Mouse (Mus musculus): ENCODE results near the gene Gm15294.

Gene Gm15294

DNA sequence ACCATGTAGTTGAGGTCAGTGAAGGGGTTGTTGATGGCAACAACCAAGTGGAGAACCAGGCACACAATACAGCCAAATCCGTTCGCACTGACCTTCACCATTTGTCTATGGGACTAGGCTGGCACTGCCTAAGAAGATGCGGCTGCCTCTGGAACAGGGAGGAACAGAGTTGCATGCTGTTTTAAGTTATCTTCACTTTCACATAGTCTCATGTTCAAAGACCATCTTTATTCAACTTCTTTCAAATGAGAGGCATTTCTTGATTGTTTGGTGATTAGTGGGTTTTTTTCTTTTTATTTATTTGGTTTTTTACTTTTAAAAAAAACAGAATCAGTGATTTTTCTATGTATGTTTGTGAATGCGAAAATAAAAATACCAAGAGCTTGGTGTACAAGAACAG lies at the start of gene Gm15294:
Gene Gm15294, minus strand, starts transcription at position 101 of the 400 bp plus-strand sequence.
- no peak for DNase-seq

DNA sequence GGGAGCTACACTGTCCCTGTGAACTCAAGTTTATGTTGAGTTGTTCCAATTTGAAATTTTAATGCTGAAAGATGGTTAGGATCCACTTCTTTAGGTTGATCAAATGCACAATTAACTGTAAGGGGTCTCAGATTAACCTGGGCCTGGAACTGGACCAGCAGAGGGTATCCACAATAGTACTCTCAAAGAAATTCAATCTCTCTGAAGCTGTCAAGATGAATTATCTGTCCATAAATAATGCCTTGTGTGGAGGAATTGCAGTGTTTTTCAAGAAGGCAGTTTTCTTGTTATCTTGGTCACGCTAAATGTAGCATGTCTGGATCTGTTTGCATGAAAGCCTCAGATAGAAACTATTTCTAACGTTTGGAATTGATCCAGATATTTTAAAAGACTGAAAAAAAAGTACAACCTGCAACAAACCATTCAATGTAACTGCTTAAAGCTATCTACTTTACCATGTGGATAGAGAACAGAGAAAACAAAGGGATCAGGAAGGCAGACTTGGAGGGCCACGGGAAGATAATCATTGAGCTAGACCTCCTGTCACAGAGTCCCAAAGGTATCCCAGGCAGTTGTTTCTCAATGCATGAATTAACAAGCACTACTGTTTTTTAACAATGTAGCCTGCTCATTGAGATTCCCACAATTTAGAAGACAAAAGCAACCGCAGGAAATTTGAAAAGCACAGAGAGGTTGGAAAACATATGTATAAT lies 9.5 kb upstream of the Gm15294 start:
- no peak for DNase-seq

DNA sequence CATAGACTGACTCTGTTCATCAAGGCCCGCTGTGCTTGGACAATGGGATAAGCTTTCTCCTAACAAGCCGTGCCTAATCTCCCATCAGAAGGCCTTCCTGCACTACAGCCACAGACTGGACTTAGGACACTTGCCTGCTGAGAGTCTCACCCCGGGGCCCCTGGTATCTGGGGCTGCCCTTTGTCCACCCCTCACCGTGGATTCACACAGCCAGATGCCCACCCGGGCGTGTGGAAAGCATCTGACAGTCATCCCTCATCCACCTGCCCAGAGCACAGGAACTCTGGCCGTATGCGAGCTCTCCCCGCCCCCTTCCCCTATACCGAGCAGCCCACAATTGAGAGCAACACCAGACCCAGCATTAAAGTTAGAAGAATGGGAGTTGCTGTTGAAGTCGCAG lies 1.0 kb downstream of the Gm15294 start:
- no peak for DNase-seq

DNA sequence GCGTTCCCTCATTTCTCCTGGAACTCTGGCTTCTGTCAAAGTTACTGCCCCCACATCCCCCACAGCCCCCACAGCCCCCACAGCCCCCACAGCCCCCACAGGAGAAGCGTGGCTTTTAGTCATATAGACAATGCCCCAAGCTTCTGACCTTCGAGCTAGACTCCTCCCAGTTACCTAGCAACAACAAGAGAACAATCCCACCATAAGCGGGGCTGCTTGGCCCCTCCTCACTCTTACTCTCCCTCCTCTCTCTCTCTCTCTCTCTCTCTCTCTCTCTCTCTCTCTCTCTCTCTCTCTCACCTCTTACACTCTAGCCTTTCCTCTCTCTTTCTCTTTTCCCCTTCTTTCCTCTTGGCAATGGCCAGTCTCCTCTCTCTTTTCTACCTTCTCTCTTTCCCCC lies 1.4 kb downstream of the Gm15294 start:
- DNase-seq: no peak

DNA sequence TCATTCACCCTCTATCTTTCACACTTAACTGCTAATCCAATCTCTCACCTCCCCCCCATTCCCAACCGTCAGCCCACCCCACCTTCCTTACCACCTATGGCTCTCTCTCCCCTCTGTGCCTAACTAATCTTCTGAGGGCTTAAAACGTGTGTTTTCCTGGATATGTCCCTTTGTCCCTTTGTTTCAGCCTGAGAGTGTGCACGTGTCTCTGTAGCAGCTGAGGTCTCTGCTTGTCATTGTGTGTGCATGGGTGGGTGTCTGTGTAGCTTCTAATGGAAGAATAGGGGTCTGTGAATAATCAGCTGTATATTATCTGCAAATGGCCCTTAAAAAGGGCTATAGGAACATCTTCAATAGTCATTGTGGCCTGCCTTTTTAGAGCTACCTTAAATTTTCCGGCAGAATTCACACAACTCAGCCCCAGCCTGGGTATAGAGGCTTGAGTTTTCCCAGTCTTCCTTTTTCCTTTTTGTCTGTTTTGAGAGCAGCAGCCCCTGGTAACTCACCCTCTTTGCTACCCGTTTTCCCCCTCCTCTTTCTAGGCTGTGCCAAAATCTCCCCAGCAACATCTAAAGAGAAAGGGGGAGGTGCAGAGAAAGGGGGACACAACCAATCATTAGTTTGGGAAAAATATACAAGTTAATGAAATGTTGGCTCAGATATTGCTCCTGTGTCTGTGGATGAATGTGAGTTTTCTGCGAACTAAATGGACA lies 19.2 kb downstream of the Gm15294 start:
- DNase-seq: no peak
